Mouse (Mus musculus): ENCODE measurements around the gene Treml1.
"Not testable (repeated sequence)": the region's sequence is repeated elsewhere in the genome, so short reads cannot be mapped to it uniquely, and the experiment has no call there.

The Treml1 gene

GRCm38 (mm10) chr17:48359616-48360015, at the start of gene Treml1:
Gene Treml1 (plus strand): TSS chr17:48359916.
- DNase-seq, result no peak

- DNase-seq, result no peak
Measured at GRCm38 (mm10) chr17:48312124-48312523, 47.6 kb upstream of the Treml1 start.

- not testable (repeated sequence) for DNase-seq
Measured at GRCm38 (mm10) chr17:48315905-48316579, 43.7 kb upstream of the Treml1 start, which contains the start of gene B430306N03Rik. Gene B430306N03Rik (plus strand): TSS chr17:48316141.

- no peak for DNase-seq
Measured at GRCm38 (mm10) chr17:48318686-48319085, 41.0 kb upstream of the Treml1 start.

- DNase-seq, result no peak
Measured at GRCm38 (mm10) chr17:48321279-48321678, 38.4 kb upstream of the Treml1 start.

- DNase-seq, result no peak
Measured at GRCm38 (mm10) chr17:48323236-48323635, 36.5 kb upstream of the Treml1 start.

GRCm38 (mm10) chr17:48324258-48324657, 35.5 kb upstream of the Treml1 start:
- no peak for DNase-seq

GRCm38 (mm10) chr17:48325093-48325492, 34.6 kb upstream of the Treml1 start:
- DNase-seq, result no peak

GRCm38 (mm10) chr17:48325638-48326037, 34.1 kb upstream of the Treml1 start:
- DNase-seq, result no peak

GRCm38 (mm10) chr17:48326656-48327055, 33.1 kb upstream of the Treml1 start:
- no peak for DNase-seq

GRCm38 (mm10) chr17:48332524-48332923, 27.2 kb upstream of the Treml1 start:
- no peak for DNase-seq

GRCm38 (mm10) chr17:48334186-48334585, 25.5 kb upstream of the Treml1 start:
- no peak for DNase-seq

GRCm38 (mm10) chr17:48336857-48337256, 22.9 kb upstream of the Treml1 start:
- DNase-seq, result peak; percentile 83

GRCm38 (mm10) chr17:48340267-48340666, 19.4 kb upstream of the Treml1 start:
- no peak for DNase-seq

- DNase-seq, result no peak
Measured at GRCm38 (mm10) chr17:48341947-48342346, 17.8 kb upstream of the Treml1 start.

- no peak for DNase-seq
Measured at GRCm38 (mm10) chr17:48343065-48343464, 16.7 kb upstream of the Treml1 start.

- DNase-seq, result no peak
Measured at GRCm38 (mm10) chr17:48345824-48346223, 13.9 kb upstream of the Treml1 start.

GRCm38 (mm10) chr17:48346231-48346630, 13.5 kb upstream of the Treml1 start, which contains the start of gene Trem2:
Gene Trem2 (plus strand): TSS chr17:48346401.
- DNase-seq, result no peak

- DNase-seq, result no peak
Measured at GRCm38 (mm10) chr17:48346834-48347233, 12.9 kb upstream of the Treml1 start.

- DNase-seq, result no peak
Measured at GRCm38 (mm10) chr17:48347287-48347686, 12.4 kb upstream of the Treml1 start.

- no peak for DNase-seq
Measured at GRCm38 (mm10) chr17:48350681-48351193, 9.0 kb upstream of the Treml1 start.

- DNase-seq, result not testable (repeated sequence)
Measured at GRCm38 (mm10) chr17:48352976-48353375, 6.7 kb upstream of the Treml1 start.

GRCm38 (mm10) chr17:48355822-48356221, 3.9 kb upstream of the Treml1 start:
- no peak for DNase-seq

GRCm38 (mm10) chr17:48357892-48358291, 1.8 kb upstream of the Treml1 start:
- no peak for DNase-seq

- no peak for DNase-seq
Measured at GRCm38 (mm10) chr17:48360462-48360861, 746 bp downstream of the Treml1 start.
